Mouse (Mus musculus): ENCODE measurements at regions not wholly inside any gene's neighbourhood (a gene's known extent, or its start where the extent isn't known, plus 50 kb on each side); places are given as distances from the start of the nearest gene placed in this dataset.

DNA sequence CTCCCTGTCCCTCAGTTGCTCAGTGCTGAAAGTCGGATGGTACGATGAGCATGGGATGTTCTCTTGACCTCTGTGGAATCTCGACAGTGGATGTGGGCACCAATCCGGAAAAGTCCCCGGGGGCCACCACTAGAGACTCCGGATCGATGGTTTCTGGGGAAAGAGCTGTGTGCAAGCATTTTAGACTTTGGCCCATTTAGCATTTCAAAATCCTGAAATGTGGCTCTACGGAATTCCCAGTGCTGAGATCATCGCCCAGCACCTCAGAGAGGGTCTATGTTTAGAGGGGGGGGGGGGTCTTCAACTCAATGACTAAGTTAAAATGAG is 68.6 kb downstream of the Tomm20 start:
- H3K27me3 ChIP-seq (replicated peaks): no peaks in the 10 kb centered on the region
- no peaks in the 10 kb centered on the region; the same call in 1 of the 2 replicates for H3K4me1 ChIP-seq
- WGBS: 77% methylated on average over 9 of the region's 9 CpGs
- no peak overlapping the region for H3K9ac ChIP-seq
- no peak overlapping the region for H3K27ac ChIP-seq
- H3K36me3 ChIP-seq: no peaks in the 10 kb centered on the region
- ATAC-seq (ENCODE audit: low FRiP score, low read depth): no peak
- no peak overlapping the region for H3K4me2 ChIP-seq (replicated peaks)
- H3K4me3 ChIP-seq: no peak overlapping the region
- H3K9me3 ChIP-seq: peaks cover 2% of the 10 kb centered on the region; the same call in 1 of the 2 replicates

DNA sequence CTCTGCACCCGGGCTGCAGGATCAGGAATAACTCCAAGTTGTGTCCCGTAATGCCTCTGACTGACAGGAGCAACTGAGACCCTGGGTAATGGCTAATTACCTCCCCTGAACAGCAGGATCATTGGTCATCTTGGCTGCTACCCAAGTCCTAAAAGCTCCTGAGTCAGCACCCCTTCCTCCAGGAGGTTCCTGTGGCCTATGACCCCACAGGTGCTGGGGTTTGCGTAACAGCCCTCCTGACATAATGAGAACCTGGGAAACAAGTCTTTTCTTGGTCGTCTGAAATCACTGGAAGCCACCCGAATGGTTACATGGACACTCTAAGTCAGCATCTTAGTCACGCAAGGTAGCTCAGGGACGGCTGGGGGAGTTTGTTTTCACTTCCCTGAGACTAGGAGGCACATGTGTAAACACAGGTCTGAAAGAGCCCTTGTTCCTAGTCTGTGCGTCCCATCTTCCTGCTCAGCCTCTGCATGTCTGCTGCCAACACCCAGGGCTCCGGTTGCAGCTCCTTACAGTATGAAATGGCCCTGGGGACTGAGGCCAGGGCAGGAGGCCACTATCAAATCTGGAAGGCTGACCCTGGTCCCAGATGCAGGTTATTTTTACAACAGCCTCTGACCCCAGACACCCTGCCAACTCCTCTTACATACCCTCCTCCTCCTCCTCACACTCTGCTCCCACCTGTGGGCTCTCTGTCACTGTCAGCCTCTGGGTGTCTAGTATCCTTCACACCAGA is 69.2 kb downstream of the Tomm20 start:
- Histone ChIP-seq H3K4me2 (replicated peaks) (no peak overlapping the region), H3K9me3 (peaks cover 2% of the 10 kb centered on the region; the same call in 1 of the 2 replicates), H3K36me3 (no peaks in the 10 kb centered on the region), H3K27ac (no peak overlapping the region), H3K4me3 (no peak overlapping the region), H3K9ac (no peak overlapping the region), H3K27me3 (replicated peaks) (no peaks in the 10 kb centered on the region), H3K4me1 (no peaks in the 10 kb centered on the region; the same call in 1 of the 2 replicates)
- ATAC-seq (ENCODE audit: low FRiP score, low read depth): no peak
- WGBS: 58% methylated on average over 9 of the region's 9 CpGs

DNA sequence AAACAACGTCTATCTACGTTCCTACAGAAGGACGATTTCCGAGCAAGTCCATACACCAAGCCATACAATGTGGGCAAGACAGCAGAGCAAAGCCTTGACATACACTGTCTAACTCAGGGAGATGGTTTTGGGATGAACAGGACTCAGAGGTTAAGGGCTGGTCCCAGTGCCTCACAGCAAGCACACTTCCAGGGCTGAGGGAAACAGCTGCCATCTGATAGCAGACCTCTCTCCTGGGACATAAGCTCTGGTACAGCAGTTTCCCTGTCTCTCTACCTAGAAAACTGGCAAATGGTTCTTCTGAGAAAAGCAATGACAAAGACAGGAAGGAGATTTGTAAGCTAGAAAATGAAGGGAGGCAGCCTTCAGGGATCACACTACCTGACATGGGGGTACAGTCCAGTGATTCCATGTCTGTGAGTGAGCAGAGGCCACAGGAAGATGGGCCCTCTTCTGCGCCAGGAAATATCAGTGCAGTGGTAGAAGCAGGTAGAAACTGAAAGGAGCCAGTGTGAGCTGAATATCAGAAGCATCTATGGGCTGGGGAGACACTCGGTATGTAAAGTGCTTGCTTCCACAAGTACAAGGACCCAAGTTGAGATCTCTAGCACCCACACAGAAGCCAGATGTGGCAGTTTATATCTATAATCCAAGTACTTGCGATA is 70.0 kb downstream of the Tomm20 start:
- Histone ChIP-seq H3K27me3 (replicated peaks) (no peaks in the 10 kb centered on the region), H3K4me1 (no peaks in the 10 kb centered on the region; the same call in 1 of the 2 replicates), H3K4me3 (no peak overlapping the region), H3K9ac (no peak overlapping the region), H3K4me2 (replicated peaks) (no peak overlapping the region), H3K36me3 (no peaks in the 10 kb centered on the region), H3K9me3 (peaks cover 2% of the 10 kb centered on the region; the same call in 1 of the 2 replicates), H3K27ac (no peak overlapping the region)
- no peak for ATAC-seq (ENCODE audit: low FRiP score, low read depth)
- WGBS: 89% methylated on average over 7 of the region's 7 CpGs

DNA sequence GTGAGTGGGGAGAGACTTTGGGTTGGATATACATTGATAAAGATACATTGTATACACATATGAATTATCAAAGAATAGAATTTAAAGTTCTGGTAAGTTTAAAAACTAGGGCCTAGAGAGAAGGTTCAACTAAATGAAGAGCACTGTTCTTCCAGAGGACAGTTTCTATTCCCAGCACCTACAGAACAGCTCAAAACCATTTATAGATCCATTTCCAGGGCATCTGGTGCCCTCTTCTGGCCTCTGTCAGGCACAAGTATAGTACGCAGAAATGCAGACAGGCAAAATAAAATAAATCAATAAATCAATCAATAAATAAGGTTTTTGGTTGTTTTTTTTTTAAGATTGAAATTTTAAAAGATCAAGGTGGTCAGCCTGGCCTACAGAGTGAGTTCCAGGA is 70.8 kb downstream of the Tomm20 start:
- WGBS: 92% methylated on average over 1 of the region's 1 CpGs

DNA sequence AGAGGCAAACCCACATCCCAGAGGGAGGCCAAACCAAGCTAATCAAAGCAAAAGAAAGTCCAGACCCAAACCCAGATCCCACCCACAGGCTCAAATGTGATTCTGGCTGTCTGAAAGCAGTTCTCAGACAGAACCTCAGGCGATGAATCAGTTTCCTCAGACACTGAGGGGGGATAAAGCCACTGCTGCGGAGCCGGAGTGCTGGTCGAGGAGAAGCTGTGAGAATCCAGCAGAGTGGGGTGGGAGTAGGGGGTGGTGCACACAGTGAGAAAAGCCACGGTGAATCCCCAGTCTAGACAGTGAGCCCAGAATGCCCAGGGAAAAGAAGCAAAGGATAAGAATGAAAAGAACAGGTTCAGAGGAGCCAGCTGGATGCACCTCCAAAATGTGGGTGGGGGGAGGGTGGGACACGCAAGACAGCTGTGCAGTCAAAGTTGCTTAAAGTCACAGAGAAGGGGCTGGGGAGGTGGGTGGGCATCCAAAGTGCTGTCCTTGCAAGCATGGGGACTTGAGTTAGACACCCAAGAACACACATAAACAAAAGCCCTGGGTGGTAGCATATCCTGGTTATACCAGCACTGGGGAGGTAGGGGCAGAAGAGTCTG is 71.4 kb downstream of the Tomm20 start:
- Histone ChIP-seq H3K27me3 (replicated peaks) (no peaks in the 10 kb centered on the region), H3K4me3 (no peak overlapping the region), H3K4me2 (replicated peaks) (no peak overlapping the region), H3K9ac (no peak overlapping the region), H3K4me1 (no peaks in the 10 kb centered on the region; the same call in 1 of the 2 replicates), H3K36me3 (no peaks in the 10 kb centered on the region), H3K27ac (no peak overlapping the region), H3K9me3 (peaks cover 2% of the 10 kb centered on the region; the same call in 1 of the 2 replicates)
- 73% methylated on average over 6 of the region's 6 CpGs for WGBS
- no peak for ATAC-seq (ENCODE audit: low FRiP score, low read depth)

More for the DNA sequence above, 70.8 kb downstream of the Tomm20 start:
- ATAC-seq (ENCODE audit: low FRiP score, low read depth): no peak
- H3K4me1 ChIP-seq: no peaks in the 10 kb centered on the region; the same call in 1 of the 2 replicates
- no peak overlapping the region for H3K4me3 ChIP-seq
- H3K4me2 ChIP-seq (replicated peaks): no peak overlapping the region
- H3K27ac ChIP-seq: no peak overlapping the region
- H3K9me3 ChIP-seq: peaks cover 2% of the 10 kb centered on the region; the same call in 1 of the 2 replicates
- H3K36me3 ChIP-seq: no peaks in the 10 kb centered on the region
- H3K9ac ChIP-seq: no peak overlapping the region
- no peaks in the 10 kb centered on the region for H3K27me3 ChIP-seq (replicated peaks)

DNA sequence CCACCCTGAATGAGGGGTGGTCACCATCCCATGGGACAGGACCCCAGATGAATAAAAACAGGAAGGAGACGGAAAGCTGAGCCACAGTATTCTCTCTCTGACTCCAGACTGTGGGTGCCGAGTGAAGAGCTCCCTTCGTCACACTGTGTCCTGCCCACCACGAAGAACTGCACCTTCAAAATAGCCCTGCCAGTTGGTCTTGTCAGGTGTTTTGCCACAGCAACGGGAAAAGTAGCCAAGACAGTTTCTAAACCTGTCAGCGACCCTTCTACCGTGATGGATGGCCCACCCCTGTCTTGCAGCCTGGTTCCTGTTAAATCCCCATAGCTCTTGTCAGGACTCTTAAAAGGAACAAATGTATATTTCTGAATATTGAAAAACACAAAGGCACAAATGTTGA is 72.3 kb downstream of the Tomm20 start:
- H3K4me1 ChIP-seq: no peaks in the 10 kb centered on the region; the same call in 1 of the 2 replicates
- ATAC-seq (ENCODE audit: low FRiP score, low read depth): no peak
- H3K4me2 ChIP-seq (replicated peaks): no peak overlapping the region
- 70% methylated on average over 7 of the region's 7 CpGs for WGBS
- H3K27ac ChIP-seq: no peak overlapping the region
- H3K27me3 ChIP-seq (replicated peaks): no peaks in the 10 kb centered on the region
- no peak overlapping the region for H3K9ac ChIP-seq
- H3K36me3 ChIP-seq: no peaks in the 10 kb centered on the region
- H3K9me3 ChIP-seq: peaks cover 2% of the 10 kb centered on the region; the same call in 1 of the 2 replicates
- no peak overlapping the region for H3K4me3 ChIP-seq

DNA sequence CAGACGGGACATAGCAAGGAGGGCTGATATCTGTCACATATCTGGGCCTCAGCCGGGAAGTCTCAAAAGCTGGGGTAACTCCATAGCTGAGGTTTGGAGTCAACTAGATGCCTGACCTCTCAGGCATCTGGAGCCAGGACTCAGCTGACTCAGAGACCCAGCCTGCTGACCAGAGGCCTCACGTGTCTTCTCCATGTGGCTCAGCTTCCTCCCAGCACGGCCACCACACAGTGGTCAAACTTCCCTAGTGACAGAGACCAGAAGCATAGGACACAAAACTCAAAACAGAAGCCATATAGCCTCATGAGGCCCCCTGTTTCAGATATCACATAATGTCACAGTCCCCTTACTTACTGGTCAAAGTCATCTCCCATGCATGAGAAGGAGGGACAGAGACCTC is 73.1 kb downstream of the Tomm20 start:
- Histone ChIP-seq H3K4me1 (no peaks in the 10 kb centered on the region; the same call in 1 of the 2 replicates), H3K4me2 (replicated peaks) (no peak overlapping the region), H3K27me3 (replicated peaks) (no peaks in the 10 kb centered on the region), H3K27ac (no peak overlapping the region), H3K9me3 (peaks cover 2% of the 10 kb centered on the region; the same call in 1 of the 2 replicates), H3K36me3 (no peaks in the 10 kb centered on the region), H3K4me3 (no peak overlapping the region), H3K9ac (no peak overlapping the region)
- WGBS: 88% methylated on average over 4 of the region's 4 CpGs
- no peak for ATAC-seq (ENCODE audit: low FRiP score, low read depth)

DNA sequence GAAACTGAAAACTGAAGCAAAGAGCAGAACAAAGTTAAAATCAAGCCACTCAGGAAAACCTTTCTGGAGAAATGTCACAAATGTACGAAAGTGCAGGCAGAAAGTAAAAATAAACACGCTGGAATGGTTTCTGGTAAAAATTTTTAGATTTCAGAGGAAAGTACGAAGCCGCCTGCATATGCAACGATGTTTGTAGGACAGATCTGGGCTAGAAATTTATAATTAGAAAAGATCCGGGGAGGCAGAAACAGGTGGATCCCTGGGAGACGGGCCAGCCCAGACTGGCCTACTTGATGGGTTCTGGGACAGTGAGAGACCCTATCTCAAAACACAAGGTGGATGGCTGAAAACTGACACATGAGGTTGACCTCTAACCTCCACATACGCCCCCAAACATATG is 73.5 kb downstream of the Tomm20 start:
- Histone ChIP-seq H3K4me3 (no peak overlapping the region), H3K9me3 (peaks cover 2% of the 10 kb centered on the region; the same call in 1 of the 2 replicates), H3K4me1 (no peaks in the 10 kb centered on the region; the same call in 1 of the 2 replicates), H3K36me3 (no peaks in the 10 kb centered on the region), H3K27ac (no peak overlapping the region), H3K4me2 (replicated peaks) (no peak overlapping the region), H3K9ac (no peak overlapping the region), H3K27me3 (replicated peaks) (no peaks in the 10 kb centered on the region)
- 89% methylated on average over 8 of the region's 8 CpGs for WGBS
- ATAC-seq (ENCODE audit: low FRiP score, low read depth): no peak

DNA sequence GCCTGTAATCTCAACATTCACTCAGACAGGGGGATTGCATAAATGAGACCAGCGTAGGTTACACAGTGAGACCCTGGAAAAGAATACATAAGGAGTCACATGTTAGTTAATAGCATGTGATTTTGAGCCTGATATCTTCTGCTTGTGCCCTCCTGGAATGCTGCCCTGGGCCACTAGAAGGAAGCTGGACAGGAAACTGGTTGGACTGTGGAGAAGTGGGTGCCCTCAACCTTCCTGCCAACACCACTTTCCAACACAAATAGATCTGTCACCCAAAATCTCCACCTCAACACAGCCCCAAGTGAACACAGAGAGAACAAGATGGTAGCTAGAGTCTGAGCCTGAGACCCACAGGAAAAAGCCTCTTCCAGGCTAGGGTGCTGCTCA is 76.2 kb downstream of the Tomm20 start:
- Histone ChIP-seq H3K27ac (no peak overlapping the region), H3K4me1 (no peaks in the 10 kb centered on the region), H3K4me3 (no peak overlapping the region), H3K9ac (no peak overlapping the region), H3K4me2 (replicated peaks) (no peak overlapping the region), H3K27me3 (replicated peaks) (no peaks in the 10 kb centered on the region), H3K36me3 (no peaks in the 10 kb centered on the region), H3K9me3 (peaks cover under 1% of the 10 kb centered on the region; the same call in 1 of the 2 replicates)
- WGBS: 91% methylated on average over 1 of the region's 1 CpGs
- ATAC-seq (ENCODE audit: low FRiP score, low read depth): no peak

DNA sequence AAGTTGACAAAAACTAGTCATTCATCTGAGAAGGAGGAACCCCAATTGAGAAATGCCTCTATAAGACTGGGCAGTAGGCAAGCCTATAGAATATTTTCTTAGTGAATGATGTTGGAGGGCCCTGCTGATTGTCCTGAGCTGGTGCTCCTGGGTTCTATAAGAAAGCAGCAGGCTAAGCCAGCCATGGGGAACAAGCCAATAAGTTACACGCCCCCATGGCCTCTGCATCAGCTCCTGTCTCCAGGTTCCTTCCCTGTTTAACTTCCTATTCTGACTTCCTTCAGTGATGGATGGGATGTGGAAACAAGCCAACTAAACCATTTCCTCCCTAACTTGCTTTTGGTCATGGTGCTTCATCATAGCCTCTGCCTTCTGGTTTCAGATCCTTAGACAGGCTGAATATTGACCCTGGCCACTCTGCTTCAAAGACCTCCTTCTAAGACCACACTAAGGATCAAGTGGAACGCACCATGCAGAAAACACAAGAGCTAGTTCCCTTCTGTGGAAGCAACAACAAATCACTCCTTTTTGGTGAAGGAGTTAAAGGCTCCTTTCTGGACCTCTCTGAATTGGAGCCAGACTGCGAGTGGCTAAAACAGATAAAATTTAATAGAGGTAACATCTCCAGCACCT is 76.7 kb downstream of the Tomm20 start:
- no peak overlapping the region for H3K9ac ChIP-seq
- no peak overlapping the region for H3K4me3 ChIP-seq
- no peaks in the 10 kb centered on the region for H3K9me3 ChIP-seq
- 76% methylated on average over 3 of the region's 3 CpGs for WGBS
- no peaks in the 10 kb centered on the region for H3K27me3 ChIP-seq (replicated peaks)
- H3K4me2 ChIP-seq (replicated peaks): no peak overlapping the region
- H3K4me1 ChIP-seq: no peaks in the 10 kb centered on the region
- H3K27ac ChIP-seq: no peak overlapping the region
- no peak for ATAC-seq (ENCODE audit: low FRiP score, low read depth)
- no peaks in the 10 kb centered on the region for H3K36me3 ChIP-seq

DNA sequence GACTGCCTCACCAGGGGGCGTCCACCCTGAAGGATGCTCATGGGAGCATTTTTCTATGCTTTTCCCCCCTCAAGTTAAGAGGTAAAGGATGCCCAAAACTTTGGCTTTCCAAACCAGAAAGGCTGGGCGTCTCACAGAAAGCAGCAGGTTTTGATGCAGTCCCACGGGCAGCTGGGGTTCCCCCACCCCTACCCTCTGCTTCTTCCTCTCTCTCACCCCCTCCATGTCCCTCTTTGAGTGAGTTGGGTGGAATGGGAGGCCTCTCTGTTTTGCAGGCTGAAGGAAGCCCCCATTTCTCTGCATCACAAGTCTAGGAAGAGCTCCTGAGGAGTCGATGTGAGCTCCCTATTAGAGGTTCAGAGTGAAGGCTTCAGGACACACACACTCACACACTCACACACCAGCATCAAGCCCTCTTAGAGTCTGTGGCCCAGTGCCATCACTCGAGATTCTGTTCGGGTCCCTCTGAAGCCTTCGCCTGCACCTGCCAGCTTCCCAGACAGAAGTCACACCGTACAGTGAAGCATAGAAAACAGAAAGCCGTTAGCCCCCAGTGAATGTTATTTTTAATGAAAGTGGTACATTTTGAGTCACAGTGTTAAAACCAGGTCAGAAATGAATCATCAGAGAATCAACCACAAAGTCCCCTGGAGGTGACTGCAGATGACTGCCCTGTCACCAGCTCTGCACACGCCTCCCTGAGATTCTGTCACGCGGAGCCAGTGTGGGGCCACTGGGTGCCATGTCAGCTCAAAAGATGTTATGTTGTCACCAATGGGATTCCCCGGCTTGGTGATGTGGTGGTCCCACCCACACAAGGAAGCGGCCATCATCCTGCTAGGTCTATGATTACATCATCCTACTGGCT is 78.3 kb downstream of the Tomm20 start:
- Histone ChIP-seq H3K9ac (no peak overlapping the region), H3K27me3 (replicated peaks) (no peaks in the 10 kb centered on the region), H3K4me2 (replicated peaks) (no peak overlapping the region), H3K27ac (no peak overlapping the region), H3K36me3 (no peaks in the 10 kb centered on the region), H3K4me3 (no peak overlapping the region), H3K4me1 (no peaks in the 10 kb centered on the region), H3K9me3 (no peaks in the 10 kb centered on the region)
- no peak for ATAC-seq (ENCODE audit: low FRiP score, low read depth)
- 87% methylated on average over 14 of the region's 14 CpGs for WGBS
